Mouse (Mus musculus) heart, adult 2 months (tissue): ENCODE results near the gene Sipa1l1. TPM values are rescaled to one million over a fixed set of nuclear protein-coding genes. Genes with fewer than 3 reads are reported as not detected.

Experiments
- DNase-seq, 2 experiments: peaks; one replicate each; pipeline ENCODE4 v3.0.0; 2021
- H3K27ac ChIP-seq: fragments of 200-600 bp; 2 replicates; pipeline ENCODE4 v1.8.1; 2022
- H3K27me3 ChIP-seq: fragments of 200-500 bp; 2 replicates; pipeline ENCODE4 v1.6.1; 2012; ENCODE audit warnings: mild to moderate bottlenecking, low read length, inconsistent platforms, mixed read lengths; ENCODE audit not compliant: control insufficient read depth, insufficient read depth
- H3K36me3 ChIP-seq: fragments of 200-500 bp; 2 replicates; pipeline ENCODE4 v1.6.1; 2012; ENCODE audit warnings: low read length, inconsistent platforms; ENCODE audit not compliant: control insufficient read depth, insufficient read depth
- H3K4me1 ChIP-seq: fragments of 200-500 bp; 2 replicates; pipeline ENCODE4 v1.6.1; 2011; ENCODE audit warnings: low read length; ENCODE audit not compliant: control insufficient read depth, insufficient read depth
- H3K4me3 ChIP-seq: fragments of 200-600 bp; 2 replicates; pipeline ENCODE4 v1.8.1; 2022
- H3K79me2 ChIP-seq: fragments of 200-500 bp; replicated peaks from 2 replicates; pipeline ENCODE4 v1.6.1; 2012; ENCODE audit warnings: mild to moderate bottlenecking, inconsistent platforms, low read length, moderate library complexity, mixed read lengths; ENCODE audit not compliant: control insufficient read depth, insufficient read depth
- H3K9ac ChIP-seq: fragments of 200-500 bp; 2 replicates; pipeline ENCODE4 v1.6.1; 2012; ENCODE audit warnings: low read depth, mild to moderate bottlenecking, control low read depth, inconsistent platforms, low read length, mixed read lengths
- CTCF ChIP-seq: fragments of 200-600 bp; IDR thresholded peaks from 2 replicates; pipeline ENCODE4 v1.8.1; 2022; ENCODE audit warnings: antibody characterized with exemption, mild to moderate bottlenecking, moderate library complexity
- EP300 ChIP-seq: fragments of 200-500 bp; IDR thresholded peaks from 2 replicates; pipeline ENCODE4 v1.6.1; 2011; ENCODE audit warnings: low read depth, low read length, control low read depth; ENCODE audit not compliant: insufficient read depth
- POLR2A ChIP-seq: fragments of 200-500 bp; IDR thresholded peaks from 2 replicates; pipeline ENCODE4 v1.6.1; 2011; ENCODE audit warnings: mild to moderate bottlenecking, low read depth, low read length, control low read depth; ENCODE audit not compliant: insufficient read depth
- WGBS: fragments of 180-500 bp; shearing (Covaris S2); methylation state at CpG from one replicate; pipeline ENCODE4 v1.1.7; 2018; 5-methylcytosine and 5-hydroxymethylcytosine counted together
- intact Hi-C: fragments of 180-260 bp; cut with DNase I; formaldehyde crosslinking; loops from one replicate; pipeline ENCODE4 v1.15.1; 2025
- polyA plus RNA-seq: library from polyadenylated mRNA; depleted of rRNA; stranded (reverse); fragments of >200 nt; gene quantifications from 2 replicates; pipeline ENCODE4 v1.2.3, GENCODE M21; 2012
- total RNA-seq, 2 experiments: library from RNA; stranded (reverse); gene quantifications; 2 replicates each; pipeline ENCODE4 v1.2.3; 2021

The Sipa1l1 gene
- total and polyA plus RNA-seq, 3 experiments: 6.9 to 9.1 (median 8.4) TPM

GRCm38 (mm10) chr12:82364186-82364585, 195.1 kb downstream of the Sipa1l1 start:
- Histone ChIP-seq H3K9ac (no peak overlapping the region), H3K4me1 (peaks cover 1% of the 10 kb centered on the region; the same call in 1 of the 2 replicates)
- TF ChIP-seq POLR2A (no peak), CTCF (no peak), EP300 (no peak)

GRCm38 (mm10) chr12:82365276-82365875, 196.3 kb downstream of the Sipa1l1 start:
- H3K4me3 ChIP-seq: no peak overlapping the region
- H3K4me1 ChIP-seq: peaks cover 1% of the 10 kb centered on the region; the same call in 1 of the 2 replicates
- intact Hi-C loops: no loop called here
- H3K27me3 ChIP-seq: no peaks in the 10 kb centered on the region
- 71% methylated on average over 5 of the region's 5 CpGs for WGBS
- no peaks in the 10 kb centered on the region for H3K79me2 ChIP-seq
- H3K36me3 ChIP-seq: no peaks in the 10 kb centered on the region
- H3K27ac ChIP-seq: no peak overlapping the region
- no peak overlapping the region for H3K9ac ChIP-seq
- TF ChIP-seq EP300: no peak
- TF ChIP-seq POLR2A: no peak
- TF ChIP-seq CTCF: no peak
- no peak for DNase-seq

More at GRCm38 (mm10) chr12:82364186-82364585, 195.1 kb downstream of the Sipa1l1 start:
- Histone ChIP-seq H3K27me3 (no peaks in the 10 kb centered on the region), H3K4me3 (no peak overlapping the region), H3K79me2 (no peaks in the 10 kb centered on the region), H3K36me3 (no peaks in the 10 kb centered on the region), H3K27ac (no peak overlapping the region)
- WGBS: 95% methylated on average over 7 of the region's 7 CpGs
- intact Hi-C loops: no loop called here
- no peak for DNase-seq

GRCm38 (mm10) chr12:82366754-82367153, 197.6 kb downstream of the Sipa1l1 start:
- intact Hi-C loops: no loop called here

GRCm38 (mm10) chr12:82367345-82367744, 198.2 kb downstream of the Sipa1l1 start:
- Histone ChIP-seq H3K9ac (no peak overlapping the region), H3K27ac (no peak overlapping the region), H3K79me2 (no peaks in the 10 kb centered on the region), H3K27me3 (no peaks in the 10 kb centered on the region), H3K36me3 (no peaks in the 10 kb centered on the region), H3K4me3 (no peak overlapping the region), H3K4me1 (peaks cover 1% of the 10 kb centered on the region; the same call in 1 of the 2 replicates)
- intact Hi-C loops: no loop called here
- WGBS: 86% methylated on average over 2 of the region's 2 CpGs
- no peak for DNase-seq
- no peak for TF ChIP-seq POLR2A
- no peak for TF ChIP-seq EP300
- TF ChIP-seq CTCF: no peak

More at GRCm38 (mm10) chr12:82366754-82367153, 197.6 kb downstream of the Sipa1l1 start:
- Histone ChIP-seq H3K27me3 (no peaks in the 10 kb centered on the region), H3K36me3 (no peaks in the 10 kb centered on the region), H3K27ac (no peak overlapping the region), H3K79me2 (no peaks in the 10 kb centered on the region), H3K4me1 (peaks cover 1% of the 10 kb centered on the region; the same call in 1 of the 2 replicates), H3K9ac (no peak overlapping the region), H3K4me3 (no peak overlapping the region)
- 81% methylated on average over 6 of the region's 6 CpGs for WGBS
- DNase-seq: no peak
- TF ChIP-seq CTCF (no peak), POLR2A (no peak), EP300 (no peak)

- intact Hi-C loops: no loop called here
- Histone ChIP-seq H3K79me2 (no peaks in the 10 kb centered on the region), H3K27ac (no peak overlapping the region), H3K9ac (no peak overlapping the region), H3K4me3 (no peak overlapping the region), H3K36me3 (no peaks in the 10 kb centered on the region), H3K27me3 (no peaks in the 10 kb centered on the region), H3K4me1 (peaks cover 1% of the 10 kb centered on the region; the same call in 1 of the 2 replicates)
- no peak for TF ChIP-seq EP300
- TF ChIP-seq POLR2A: no peak
- TF ChIP-seq CTCF: no peak
- WGBS: 94% methylated on average over 3 of the region's 3 CpGs
- DNase-seq: no peak
Measured at GRCm38 (mm10) chr12:82367986-82368385, 198.9 kb downstream of the Sipa1l1 start.

GRCm38 (mm10) chr12:82369402-82370160, 200.5 kb downstream of the Sipa1l1 start:
- intact Hi-C loops: loop anchor here (10.0 kb wide), 1 partner anchor 65 kb away; no protein-coding TSS in a partner anchor

More at GRCm38 (mm10) chr12:82369402-82370160, 200.5 kb downstream of the Sipa1l1 start:
- TF ChIP-seq POLR2A (no peak), EP300 (no peak), CTCF (no peak)
- Histone ChIP-seq H3K9ac (no peak overlapping the region), H3K36me3 (peaks cover 2% of the 10 kb centered on the region), H3K27me3 (no peaks in the 10 kb centered on the region), H3K27ac (no peak overlapping the region), H3K4me1 (peaks cover 1% of the 10 kb centered on the region; the same call in 1 of the 2 replicates), H3K79me2 (no peaks in the 10 kb centered on the region), H3K4me3 (no peak overlapping the region)
- no peak for DNase-seq
- WGBS: 86% methylated on average over 5 of the region's 5 CpGs
